Mouse (Mus musculus) thymus, adult 2 months (tissue): ENCODE measurements around the gene Cstb. TPM values are rescaled to one million over a fixed set of nuclear protein-coding genes. Genes with fewer than 3 reads are reported as not detected.

Experiments
- DNase-seq: peaks from one replicate; pipeline ENCODE4 v3.0.0; 2021
- H3K27ac ChIP-seq: fragments of 200-500 bp; 2 replicates; pipeline ENCODE4 v1.5.1; 2012; ENCODE audit warnings: low read length, control low read depth; ENCODE audit not compliant: control insufficient read depth, insufficient read depth
- H3K27me3 ChIP-seq: fragments of 200-500 bp; 2 replicates; pipeline ENCODE4 v1.6.1; 2012; ENCODE audit warnings: mild to moderate bottlenecking, low read length, moderate library complexity, mixed read lengths; ENCODE audit not compliant: control insufficient read depth, insufficient read depth
- H3K36me3 ChIP-seq: fragments of 200-500 bp; 2 replicates; pipeline ENCODE4 v1.6.1; 2012; ENCODE audit warnings: mild to moderate bottlenecking, low read length, moderate library complexity; ENCODE audit not compliant: control insufficient read depth, insufficient read depth
- H3K4me1 ChIP-seq: fragments of 200-500 bp; replicated peaks from 2 replicates; pipeline ENCODE4 v1.6.1; 2012; ENCODE audit warnings: low read length; ENCODE audit not compliant: control insufficient read depth, insufficient read depth
- H3K4me3 ChIP-seq: fragments of 200-500 bp; 2 replicates; pipeline ENCODE4 v1.5.1; 2012; ENCODE audit warnings: mild to moderate bottlenecking, low read length, control low read depth, moderate library complexity; ENCODE audit not compliant: control insufficient read depth, insufficient read depth
- CTCF ChIP-seq: fragments of 200-500 bp; IDR thresholded peaks from 2 replicates; pipeline ENCODE4 v1.5.1; 2012; ENCODE audit warnings: mild to moderate bottlenecking, control low read depth, low read length, moderate library complexity, borderline replicate concordance; ENCODE audit not compliant: control insufficient read depth, poor library complexity, insufficient read depth; ENCODE audit errors: extremely low read depth
- POLR2A ChIP-seq: fragments of 200-500 bp; IDR thresholded peaks from 2 replicates; pipeline ENCODE4 v1.6.1; 2012; ENCODE audit warnings: mild to moderate bottlenecking, low read length, control low read depth, moderate library complexity; ENCODE audit not compliant: control insufficient read depth, poor library complexity, insufficient read depth; ENCODE audit errors: extremely low read depth
- WGBS: fragments of 180-500 bp; shearing (Covaris S2); methylation state at CpG from one replicate; pipeline ENCODE4 v1.1.7; 2018; 5-methylcytosine and 5-hydroxymethylcytosine counted together
- polyA plus RNA-seq: library from polyadenylated mRNA; depleted of rRNA; stranded (reverse); fragments of >200 nt; gene quantifications from 2 replicates; pipeline ENCODE4 v1.2.3, GENCODE M21; 2012

Gene Cstb
- polyA plus RNA-seq, 1 experiment = 247 TPM

DNA sequence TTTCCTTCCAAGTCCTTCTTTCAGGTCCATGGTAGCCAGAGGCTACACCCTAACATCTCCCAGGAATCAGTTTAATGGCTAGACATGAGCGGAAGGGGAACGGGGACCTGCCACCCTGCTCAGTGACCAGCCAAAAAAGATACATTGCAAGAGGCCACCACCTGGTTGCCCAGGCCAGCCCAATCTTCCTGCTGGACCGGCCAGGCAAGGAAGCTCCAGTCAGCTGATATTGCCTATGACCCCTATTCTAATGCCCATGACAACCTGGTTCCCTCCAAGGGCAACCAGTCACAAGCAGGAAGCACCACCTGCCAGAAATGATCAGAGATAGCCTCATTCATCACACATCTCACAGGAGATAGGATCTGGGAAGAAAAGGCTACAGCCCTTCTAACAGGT lies 38.3 kb downstream of the Cstb start:
- no peak for DNase-seq
- no peaks in the 10 kb centered on the region for H3K27me3 ChIP-seq
- H3K36me3 ChIP-seq = no peaks in the 10 kb centered on the region
- peak overlapping the region; percentile 79 for H3K4me3 ChIP-seq
- WGBS = 94% methylated on average over 3 of the region's 3 CpGs
- H3K27ac ChIP-seq = no peak overlapping the region
- peaks cover 24% of the 10 kb centered on the region for H3K4me1 ChIP-seq
- TF ChIP-seq CTCF = no peak
- no peak for TF ChIP-seq POLR2A

DNA sequence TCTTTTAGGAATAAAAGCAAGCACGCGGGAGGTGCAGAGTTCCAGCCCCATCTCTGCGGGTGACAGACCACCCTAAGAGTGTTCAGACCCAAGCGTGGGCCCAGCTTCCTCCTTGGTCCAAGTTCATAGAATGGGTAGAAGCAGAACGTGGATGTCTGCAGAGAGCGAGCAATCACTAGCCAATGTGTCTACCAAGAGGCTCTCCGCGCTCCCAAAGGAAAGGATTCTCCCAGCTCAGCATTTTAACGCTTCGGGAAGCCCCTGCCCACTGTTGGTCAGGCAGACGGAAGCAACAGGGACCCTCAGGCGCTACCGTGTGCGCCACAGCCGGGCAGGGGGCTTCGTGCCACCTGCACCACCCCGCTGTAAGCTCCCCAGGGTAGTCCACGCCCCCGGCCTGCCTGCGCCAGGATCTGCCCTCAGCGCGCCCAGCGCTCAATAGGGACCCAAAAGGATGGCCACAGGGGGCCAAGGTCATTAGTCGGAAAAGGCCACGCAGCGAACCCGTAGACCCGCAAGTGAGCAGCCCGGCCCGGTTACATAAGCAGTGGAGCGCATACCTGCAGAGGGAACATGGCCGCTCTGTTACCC lies 38.8 kb downstream of the Cstb start:
- peak overlapping the region; percentile 6; the same call in 1 of the 2 replicates for H3K27ac ChIP-seq
- H3K36me3 ChIP-seq = no peaks in the 10 kb centered on the region
- H3K4me1 ChIP-seq = peaks cover 19% of the 10 kb centered on the region
- no peaks in the 10 kb centered on the region for H3K27me3 ChIP-seq
- peak; percentile 57 for DNase-seq
- no peak for TF ChIP-seq POLR2A
- TF ChIP-seq CTCF = no peak
- H3K4me3 ChIP-seq = peak overlapping the region; percentile 79
- 2% methylated on average over 32 of the region's 32 CpGs for WGBS

DNA sequence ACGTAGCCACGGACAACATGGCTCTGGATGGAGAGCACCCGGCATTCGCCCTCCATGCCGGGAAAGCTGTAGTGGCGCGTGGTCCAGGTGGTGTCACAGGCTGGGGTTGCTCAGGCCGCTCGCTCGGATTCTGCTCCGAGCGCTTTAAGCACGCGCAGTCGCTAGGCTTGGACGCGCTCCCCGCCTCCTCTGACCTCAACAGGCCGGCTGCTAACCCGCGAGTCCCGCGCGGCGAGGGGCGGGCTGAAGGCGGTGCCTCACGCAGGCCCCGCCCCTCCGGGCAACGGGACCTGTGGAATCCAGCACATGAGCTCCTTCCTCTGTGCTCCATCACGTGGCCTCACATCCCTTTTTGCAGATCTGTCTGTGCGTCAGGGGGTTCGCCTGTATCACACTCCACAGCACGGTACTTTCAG lies 39.3 kb downstream of the Cstb start, which contains the start of gene Pdxk:
Pdxk (minus strand) TSS at position 184 of the 416 bp plus-strand sequence.
- peak within 1 kb of the TSS; percentile 84 for H3K27ac ChIP-seq
- no peaks in the 10 kb centered on the region for H3K36me3 ChIP-seq
- DNase-seq = peak; percentile 95
- WGBS = under 1% methylated on average over 35 of the region's 35 CpGs
- peaks cover 18% of the 10 kb centered on the region for H3K4me1 ChIP-seq
- H3K4me3 ChIP-seq = peak within 1 kb of the TSS; percentile 79
- H3K27me3 ChIP-seq = no peaks in the 10 kb centered on the region
- TF ChIP-seq CTCF = no peak
- TF ChIP-seq POLR2A = peak; percentile 17; the same call in 1 of the 2 replicates

GRCm38 (mm10) chr10:78465472-78465871 lies 40.0 kb downstream of the Cstb start:
- Histone ChIP-seq H3K4me3 (no peak overlapping the region; the same call in 1 of the 2 replicates), H3K4me1 (peaks cover 18% of the 10 kb centered on the region), H3K36me3 (no peaks in the 10 kb centered on the region), H3K27me3 (no peaks in the 10 kb centered on the region), H3K27ac (peak overlapping the region; percentile 84)
- TF ChIP-seq CTCF (no peak), POLR2A (no peak)
- peak; percentile 21 for DNase-seq
- 6% methylated on average over 3 of the region's 3 CpGs for WGBS

DNA sequence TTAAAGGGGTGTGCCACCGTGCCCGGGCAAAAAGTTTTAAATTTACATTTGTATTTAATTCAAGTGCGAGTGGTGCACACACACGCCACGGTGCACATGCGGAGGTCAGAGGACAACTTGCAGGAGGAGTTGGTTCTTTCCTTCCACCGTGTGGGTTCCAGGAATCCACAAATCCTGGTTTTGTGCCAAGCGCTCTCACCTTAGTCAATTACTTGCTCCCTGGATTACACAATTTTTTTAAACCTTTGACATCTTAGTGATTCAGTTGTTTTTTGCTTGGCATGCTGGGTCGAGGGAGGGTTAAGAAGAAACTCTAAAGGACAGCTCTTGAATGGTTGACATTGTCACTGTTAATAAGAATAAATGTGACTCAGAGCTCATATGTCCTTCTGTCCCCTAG lies 41.2 kb downstream of the Cstb start:
- WGBS = 91% methylated on average over 9 of the region's 9 CpGs
- H3K36me3 ChIP-seq = no peaks in the 10 kb centered on the region
- H3K27me3 ChIP-seq = no peaks in the 10 kb centered on the region
- TF ChIP-seq CTCF (no peak), POLR2A (no peak)
- no peak overlapping the region for H3K27ac ChIP-seq
- no peak for DNase-seq
- no peak overlapping the region for H3K4me3 ChIP-seq
- H3K4me1 ChIP-seq = peaks cover 18% of the 10 kb centered on the region

DNA sequence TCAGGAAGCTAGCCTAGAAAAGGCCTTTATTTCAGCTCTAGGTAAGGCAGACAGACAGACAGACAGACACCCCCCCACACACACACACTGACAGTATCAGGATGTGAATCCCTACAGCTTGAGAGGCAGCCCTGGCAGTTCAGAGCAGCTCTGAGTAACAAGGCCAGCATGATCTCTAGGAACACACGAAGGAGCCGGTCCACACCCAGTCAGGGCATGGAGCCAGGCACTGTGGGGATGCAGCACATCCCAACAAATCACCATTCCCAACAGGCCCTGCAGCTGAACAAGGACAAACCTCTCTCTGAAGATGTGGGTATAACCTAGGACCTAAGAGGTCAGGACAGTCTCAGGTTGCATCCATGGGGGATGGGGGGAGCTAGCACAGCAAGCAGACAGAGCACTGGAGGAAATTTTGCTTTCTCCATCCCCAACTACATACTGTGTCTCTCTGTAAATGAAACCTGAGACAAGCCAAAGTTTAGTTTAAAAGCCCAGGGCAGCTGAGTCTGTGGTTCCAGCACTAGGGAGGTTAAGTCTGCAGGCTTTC lies 42.4 kb downstream of the Cstb start:
- WGBS = 88% methylated on average over 2 of the region's 2 CpGs
- H3K36me3 ChIP-seq = no peaks in the 10 kb centered on the region
- no peaks in the 10 kb centered on the region for H3K27me3 ChIP-seq
- H3K4me3 ChIP-seq = no peak overlapping the region
- DNase-seq = no peak
- peaks cover 18% of the 10 kb centered on the region for H3K4me1 ChIP-seq
- TF ChIP-seq CTCF (no peak), POLR2A (no peak)
- no peak overlapping the region for H3K27ac ChIP-seq

- no peak overlapping the region for H3K4me3 ChIP-seq
- no peak for DNase-seq
- WGBS = 66% methylated on average over 15 of the region's 15 CpGs
- H3K27ac ChIP-seq = no peak overlapping the region
- no peaks in the 10 kb centered on the region for H3K36me3 ChIP-seq
- TF ChIP-seq CTCF = no peak
- TF ChIP-seq POLR2A = no peak
- H3K4me1 ChIP-seq = no peaks in the 10 kb centered on the region; the same call in 1 of the 2 replicates
- H3K27me3 ChIP-seq = no peaks in the 10 kb centered on the region
Measured at GRCm38 (mm10) chr10:78470582-78471313, 45.3 kb downstream of the Cstb start.
